Mouse (Mus musculus) right cerebral cortex, postnatal 10 days (tissue): ENCODE measurements around the gene Adam11.

Experiments used
- DNase-seq, 2 experiments: peaks; one replicate each; pipeline ENCODE4 v3.0.0; 2021; ENCODE audit warnings: low spot score in 2 of 2

The Adam11 gene

DNA sequence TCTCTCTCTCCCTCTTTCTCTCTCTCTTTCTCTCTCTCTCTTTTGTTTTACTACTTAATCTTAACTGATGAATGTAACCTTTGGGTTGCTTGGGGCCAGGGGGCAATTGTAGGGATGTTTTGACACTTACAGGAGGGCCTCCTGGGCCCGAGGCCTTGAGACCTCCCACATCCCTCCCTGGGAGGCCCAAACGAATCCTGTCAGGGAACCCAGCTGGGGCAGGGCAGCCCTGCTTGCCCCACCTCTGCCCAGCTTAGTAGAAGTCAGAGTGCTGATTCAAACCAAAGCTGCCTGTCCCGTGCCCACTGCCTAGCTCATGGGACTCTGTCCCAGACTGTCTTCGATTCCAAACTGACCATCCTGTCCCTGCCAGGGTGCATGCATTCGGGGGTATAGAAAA lies 17.4 kb downstream of the Adam11 start:
- no peak for DNase-seq

DNA sequence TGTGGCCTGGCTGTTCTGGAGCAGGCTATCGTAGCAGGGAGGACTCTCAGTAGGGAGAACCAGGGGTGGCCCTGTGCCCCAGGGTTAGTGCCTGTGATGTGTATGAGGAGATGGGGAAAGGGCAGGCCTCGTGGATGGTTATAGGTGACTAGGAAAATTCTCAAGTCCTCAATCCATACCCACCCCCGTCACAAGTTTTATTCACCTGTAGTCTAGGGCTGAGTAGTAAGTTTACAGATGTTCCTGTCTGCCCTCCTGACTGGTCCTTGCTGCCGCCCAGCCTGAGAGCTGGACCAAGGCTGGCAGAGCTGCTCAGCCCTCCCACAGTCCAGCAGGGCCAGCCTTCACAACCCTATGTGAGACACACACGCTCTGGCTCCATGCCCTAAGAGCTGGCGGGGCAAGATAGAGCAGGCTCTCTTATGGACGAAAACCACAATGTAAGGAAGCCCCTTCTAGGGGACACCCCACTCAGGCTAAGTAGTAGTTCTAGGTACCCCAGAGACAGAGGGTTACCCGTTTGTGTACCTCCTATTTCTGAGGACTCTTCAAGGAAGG lies 17.9 kb downstream of the Adam11 start:
- DNase-seq = no peak

DNA sequence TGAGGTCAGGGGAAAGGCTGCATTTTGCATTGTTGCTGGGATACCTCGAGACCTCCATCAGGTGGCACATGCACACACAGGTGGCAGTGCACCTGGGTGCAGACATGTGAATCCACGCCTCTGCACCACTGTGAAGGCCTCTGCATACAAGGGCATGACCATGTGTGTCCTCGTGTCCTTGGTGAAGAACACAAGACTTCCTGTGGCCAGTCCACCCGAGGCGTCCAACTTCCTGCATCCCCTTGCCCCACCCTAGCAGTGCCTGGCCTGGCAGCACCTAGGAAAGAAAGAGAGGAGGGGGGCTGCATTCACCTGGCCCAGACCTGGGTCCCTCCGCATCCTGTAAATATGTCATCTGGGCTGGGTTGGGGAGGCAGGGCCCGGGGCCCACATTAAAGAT lies 18.6 kb downstream of the Adam11 start:
- no peak for DNase-seq

DNA sequence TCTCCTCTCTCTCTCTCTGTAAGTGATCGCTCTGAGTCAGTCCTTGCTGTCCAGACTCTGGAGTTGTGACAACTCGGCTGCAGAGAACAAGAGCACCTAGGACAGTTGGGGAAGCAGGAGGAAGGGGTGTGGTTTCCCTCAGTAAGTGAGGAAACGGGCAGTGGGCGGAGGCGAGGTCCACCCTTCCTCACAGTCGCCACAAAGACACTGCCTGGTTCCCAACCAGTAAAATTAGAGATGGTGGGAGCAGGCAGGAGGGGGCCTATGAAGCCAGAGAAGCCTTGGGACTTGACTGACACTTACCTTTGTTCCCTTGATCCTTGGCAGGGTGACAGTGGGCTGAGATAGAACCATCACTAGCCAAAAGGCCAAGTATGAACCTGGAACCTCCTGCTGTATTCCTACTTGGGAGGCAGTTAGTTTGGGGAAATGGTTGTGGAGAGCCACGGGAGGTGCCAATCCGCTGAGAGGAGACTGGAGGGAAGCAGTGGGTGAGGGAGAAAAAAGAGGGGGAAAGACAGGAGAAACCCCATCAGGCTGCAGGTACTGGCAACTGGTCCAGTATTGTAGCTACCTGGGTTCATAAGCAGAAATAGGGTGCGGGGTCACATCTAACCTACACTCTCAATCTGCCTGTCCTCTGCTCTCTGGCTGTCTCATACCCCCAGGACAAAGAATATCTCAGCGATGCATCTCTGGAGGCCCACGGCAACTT lies 19.2 kb downstream of the Adam11 start:
- peak in 1 of 2 experiments; percentile 63 for DNase-seq

DNA sequence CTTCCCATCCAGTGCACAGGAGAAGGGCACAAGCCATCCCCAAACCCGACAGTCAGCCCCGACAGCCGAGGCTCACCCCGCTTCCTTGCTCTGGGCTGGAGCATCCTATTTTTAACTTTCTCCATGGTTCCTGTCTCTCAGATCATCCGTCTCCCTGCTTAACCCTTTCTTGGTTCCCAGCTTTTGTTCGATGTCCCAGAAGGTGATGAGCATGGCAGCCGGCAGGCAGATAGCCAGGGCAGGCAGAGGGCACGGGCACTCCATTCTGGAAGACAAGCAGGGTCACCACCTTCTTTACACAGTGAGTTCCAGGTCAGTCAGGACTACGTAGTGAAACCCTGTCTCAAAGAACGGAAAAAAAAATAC lies 19.7 kb downstream of the Adam11 start:
- no peak for DNase-seq

DNA sequence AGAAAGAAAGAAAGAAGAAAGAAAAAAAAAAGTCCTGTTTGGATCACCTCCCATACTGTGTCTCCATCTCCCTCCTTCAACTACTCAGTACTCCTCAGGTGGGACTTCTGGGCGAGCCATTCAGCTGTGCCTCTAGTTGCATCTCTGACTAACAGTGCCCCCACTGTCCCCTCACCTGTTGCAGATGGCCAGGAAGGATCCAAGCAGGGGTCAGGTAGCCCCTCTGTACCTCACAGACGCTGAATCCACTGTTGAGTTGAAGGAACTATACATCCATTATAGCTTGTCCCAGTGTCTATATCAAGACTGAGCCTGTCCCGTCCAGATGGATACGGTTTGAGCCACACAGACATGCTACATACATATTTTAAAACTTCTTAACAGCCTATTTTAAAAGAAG lies 20.3 kb downstream of the Adam11 start:
- DNase-seq = peak in 1 of 2 experiments; percentile 54

DNA sequence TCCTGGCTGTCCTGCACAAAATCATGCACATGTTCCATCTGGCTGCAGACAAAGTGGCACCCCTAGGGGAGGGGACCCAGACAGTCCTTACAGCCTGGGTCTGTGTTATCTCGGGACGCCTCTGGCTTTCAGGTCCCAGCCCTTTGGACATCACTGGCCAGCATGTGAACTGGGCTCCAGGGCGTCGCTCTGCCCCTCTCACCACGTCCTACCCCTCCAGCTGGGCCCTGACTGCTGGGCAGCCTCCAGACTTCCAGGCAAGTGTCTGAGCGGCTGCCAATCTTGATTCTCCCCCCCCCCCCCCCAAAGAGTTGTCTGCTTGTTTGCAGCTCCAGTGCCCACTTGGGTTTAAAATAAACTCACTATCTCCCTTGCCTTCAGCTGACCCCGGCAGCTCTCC lies 22.2 kb downstream of the Adam11 start:
- DNase-seq = no peak

DNA sequence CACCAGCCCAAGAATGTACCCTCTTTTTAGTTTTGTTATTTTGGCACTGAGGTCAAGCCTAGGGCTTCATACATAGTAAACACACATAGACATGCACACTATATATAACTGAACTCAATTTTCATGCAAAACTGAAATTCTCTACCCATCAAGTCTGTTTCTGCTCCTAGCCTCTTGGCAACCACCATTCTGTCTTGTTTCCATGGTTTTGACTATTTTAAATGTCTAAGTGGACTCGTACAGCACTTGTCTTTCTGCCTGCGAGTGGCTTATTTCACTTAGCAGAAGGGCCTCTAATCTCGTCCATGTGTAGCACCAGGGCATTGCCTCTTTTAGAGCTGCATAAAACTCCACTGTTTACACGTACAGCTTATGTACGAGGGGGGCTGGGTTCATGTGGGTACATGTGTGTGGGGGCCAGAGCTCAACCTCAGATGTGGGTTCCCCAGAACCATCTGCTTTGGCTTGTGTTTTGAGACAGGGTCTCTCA lies 26.5 kb downstream of the Adam11 start:
- DNase-seq = peak; percentile 39 to 62

DNA sequence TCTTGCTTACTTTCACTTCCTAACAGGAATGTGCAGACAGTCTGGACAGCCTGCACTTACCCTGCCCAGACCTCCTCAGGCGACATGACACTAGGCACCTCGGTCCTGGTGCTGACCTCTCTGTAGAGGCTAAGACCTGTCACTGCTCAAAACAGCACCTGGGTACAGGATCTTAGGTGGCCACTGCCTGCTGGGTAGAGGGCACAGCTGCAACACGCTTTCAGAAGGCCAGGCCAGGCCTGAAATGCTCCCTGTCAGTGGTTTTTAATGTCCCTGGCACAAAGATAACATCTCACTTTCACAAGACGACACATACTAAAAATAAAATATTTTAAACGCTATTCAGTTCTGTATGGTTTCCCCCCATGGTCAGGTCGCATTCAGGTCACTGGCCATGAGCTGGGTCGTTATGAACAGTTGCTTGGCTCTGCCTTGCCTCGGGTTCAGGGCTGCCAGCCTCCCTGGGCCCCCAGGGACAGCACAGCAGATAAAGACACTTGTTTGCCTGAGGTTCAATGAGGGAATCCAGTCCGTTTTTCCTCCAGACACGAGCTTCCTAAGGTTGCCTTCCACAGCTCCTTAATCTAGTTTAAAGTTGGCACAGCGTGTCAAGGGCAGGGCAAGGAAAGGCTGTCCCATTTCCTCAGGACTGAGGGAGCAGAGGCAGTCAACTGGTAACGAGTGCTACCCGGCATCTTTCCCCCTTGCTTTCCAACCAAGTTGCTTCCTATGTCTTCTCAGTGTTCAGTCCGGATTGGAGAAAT lies 30.6 kb downstream of the Adam11 start:
- DNase-seq = no peak

DNA sequence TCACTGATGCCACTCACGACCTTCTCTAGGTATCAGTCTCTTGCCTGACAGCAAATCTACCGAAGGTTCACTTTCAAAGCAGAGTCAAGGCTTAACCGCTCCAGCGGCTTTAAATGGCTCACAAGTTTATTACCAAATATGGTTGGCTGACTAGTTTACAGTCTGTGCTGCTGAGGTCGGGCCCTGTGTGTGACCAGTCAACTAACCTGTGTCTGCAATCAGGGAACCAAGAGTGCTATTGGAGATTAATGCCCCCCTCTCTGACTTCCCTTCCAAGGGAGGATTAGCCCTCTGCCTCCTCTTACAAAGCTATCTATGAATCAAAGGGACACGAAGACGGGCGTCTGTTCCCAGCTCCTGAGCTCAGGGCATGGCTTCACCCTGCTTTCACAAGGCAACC lies 32.9 kb downstream of the Adam11 start:
- DNase-seq = no peak

DNA sequence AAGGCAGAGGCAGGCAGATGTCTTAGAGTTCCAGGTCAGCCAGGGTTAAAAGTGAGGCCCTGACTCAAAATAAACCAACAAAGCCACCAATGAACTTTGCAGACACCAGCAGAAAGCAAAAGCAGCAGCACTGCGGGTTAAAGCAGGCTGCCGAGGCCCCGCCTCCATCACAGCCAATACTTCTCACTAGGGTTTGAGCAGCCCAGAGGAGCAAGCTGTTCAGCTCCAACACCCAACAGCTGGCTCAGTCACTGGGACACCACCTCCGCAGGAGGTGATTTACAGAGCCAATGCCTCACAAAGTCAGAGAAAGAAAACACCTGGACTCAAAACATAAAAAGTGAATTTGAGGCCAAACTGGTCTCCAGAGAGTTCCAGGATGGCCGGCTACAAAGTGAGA lies 42.2 kb downstream of the Adam11 start:
- DNase-seq = no peak

DNA sequence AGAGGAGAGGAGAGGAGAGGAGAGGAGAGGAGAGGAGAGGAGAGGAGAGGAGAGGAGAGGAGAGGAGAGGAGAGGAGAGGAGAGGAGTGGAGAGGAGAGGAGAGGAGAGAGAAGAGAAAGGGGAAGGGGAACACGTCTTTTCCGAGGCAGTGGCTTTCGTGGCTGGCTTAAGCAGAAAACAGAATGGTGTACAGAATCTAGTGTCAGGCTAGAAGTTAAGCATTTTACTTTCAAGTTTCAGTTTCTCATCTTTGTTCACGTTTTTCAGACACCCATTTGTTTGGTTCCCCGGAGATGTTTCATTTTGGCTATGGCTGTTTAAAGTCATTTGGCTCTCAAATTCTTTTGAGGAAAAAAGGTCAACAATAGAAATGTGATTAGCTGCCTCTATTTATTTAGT lies 47.0 kb downstream of the Adam11 start:
- DNase-seq = no peak

DNA sequence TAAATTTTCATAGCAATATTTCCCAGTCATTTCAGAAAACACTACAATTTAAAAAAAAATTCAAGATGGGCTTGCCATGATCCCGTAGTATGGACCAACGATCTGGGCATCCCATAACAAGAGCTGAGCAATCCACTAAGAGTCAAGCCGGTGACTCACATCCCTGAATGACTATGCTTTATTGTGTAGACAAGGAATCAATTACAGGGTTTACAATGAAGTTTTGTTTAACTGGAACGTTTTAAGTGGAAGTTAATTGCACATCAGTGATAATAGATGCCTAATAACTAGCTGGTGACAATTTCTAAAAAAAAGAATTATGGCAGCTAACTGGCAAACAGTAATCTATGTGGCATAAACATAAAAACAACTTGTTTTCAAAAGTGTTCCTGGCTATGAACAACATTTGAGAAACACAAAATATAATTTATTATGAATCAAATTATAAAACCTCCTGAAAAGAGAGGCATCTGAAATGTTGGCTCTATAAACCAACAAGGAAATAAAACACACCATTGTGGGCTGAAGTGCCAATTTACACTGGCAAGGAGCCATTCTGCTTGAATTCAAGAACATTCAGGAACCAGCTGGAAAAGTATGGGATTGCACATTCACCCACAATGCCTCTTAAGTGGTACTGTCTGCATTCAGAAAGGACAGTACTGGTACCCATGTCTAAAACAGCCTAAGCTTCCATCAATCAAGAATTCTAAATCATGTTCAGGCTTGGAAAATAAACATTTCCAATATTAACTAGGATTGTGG lies 49.7 kb downstream of the Adam11 start:
- DNase-seq = peak; percentile 65 to 68

DNA sequence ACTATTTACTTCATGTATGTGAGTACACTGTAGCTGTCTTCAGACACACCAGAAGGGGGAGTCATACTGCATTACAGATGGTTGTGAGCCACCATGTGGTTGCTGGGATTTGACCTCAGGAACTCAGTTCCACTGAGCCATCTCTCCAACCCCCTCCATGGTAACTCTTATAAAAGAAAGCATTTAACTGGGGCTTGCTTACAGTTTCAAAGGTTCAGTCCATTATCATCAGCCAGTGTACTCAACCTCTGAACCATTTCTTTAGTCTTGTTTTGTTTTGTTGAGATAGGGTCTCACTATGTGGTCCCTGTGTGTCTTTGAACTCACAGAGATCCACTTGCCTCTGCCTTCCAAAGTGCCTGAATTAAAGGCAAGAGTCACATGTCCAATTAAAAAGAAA lies 53.6 kb downstream of the Adam11 start:
- no peak for DNase-seq

DNA sequence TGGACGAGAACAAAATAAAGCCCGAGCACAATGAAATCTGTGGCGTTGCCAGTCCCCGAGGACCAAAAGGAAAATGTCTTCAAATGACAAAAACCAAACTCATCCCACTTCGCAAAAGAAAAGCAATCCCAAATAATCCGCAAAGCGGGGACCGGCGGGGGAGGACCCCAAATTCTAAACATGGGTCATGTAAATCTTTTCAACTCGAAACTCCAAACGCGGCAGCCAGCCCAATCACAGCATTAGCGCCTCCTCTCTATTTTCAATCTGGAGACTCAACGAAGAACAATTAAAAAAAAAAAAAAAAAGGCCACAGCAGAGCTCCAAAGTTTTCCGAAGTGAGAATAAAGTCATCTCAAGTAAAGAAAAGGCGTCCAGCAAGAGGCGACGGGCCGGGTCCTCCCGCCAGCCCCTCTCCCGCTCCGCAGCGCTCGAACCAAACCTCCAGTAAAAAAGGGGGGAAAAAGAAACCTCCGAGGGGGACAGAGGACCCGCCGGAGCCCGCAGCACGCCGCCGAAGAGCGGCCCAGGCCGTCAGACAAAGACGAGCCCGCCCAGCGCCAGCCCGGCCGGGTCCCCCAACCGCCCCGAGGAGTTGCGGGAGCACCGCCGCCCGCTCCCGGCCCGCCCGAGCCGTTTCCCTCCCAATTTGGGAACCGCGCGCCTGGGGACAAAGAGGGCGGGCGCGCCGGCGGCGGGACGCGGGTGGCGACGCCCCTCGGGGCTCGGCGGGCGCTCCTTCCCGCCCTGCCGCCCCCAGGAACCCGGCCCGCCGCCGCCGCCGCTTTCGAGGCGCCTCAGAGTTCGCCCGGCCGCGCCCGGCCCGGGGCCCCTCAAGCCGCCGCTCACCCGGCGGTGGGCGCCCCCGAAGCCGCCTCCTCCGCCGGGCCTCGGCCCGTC lies 57.1 kb downstream of the Adam11 start:
- DNase-seq = no peak

DNA sequence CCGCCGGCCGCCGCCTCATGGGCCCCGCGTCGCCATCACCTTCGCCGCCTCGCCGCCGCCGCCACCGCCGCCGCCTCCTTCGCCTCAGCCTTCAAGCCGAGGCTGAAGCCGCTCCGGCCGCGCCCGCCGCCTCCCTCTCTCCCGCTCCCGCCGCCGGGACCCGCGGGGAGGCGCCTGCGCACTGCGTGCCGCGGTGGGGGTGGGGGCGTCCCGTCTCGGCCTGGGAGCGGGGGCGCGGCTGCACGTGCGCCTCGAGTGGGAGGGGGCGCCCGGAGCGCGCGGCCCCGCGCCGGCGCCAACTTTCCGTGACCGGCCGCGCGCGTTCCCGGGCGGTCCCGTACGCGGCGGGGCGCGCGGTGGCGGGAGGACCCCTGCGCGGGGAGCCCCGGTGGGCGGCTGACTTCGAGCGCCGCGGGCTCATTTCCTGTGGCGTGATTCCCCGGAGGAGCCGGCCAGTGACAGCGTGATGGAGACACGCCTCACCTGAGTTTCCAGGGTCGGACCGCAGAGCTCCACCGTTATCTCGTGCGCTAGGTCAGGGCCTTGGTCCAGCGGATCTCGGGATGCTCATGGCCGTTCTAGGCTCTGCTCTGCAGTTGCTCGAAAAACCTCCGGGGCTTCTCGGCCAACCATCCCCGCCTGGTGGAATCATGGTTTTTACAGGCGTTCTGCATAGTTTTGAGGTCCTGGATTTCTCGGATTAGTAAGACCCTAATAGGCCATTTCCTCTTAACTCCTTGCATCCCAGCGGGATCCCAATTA lies 58.0 kb downstream of the Adam11 start, which contains the start of gene Gjc1:
Gene Gjc1 (minus strand): TSS at position 680 of the 762 bp plus-strand sequence.
- DNase-seq = peak; percentile 71 to 77

DNA sequence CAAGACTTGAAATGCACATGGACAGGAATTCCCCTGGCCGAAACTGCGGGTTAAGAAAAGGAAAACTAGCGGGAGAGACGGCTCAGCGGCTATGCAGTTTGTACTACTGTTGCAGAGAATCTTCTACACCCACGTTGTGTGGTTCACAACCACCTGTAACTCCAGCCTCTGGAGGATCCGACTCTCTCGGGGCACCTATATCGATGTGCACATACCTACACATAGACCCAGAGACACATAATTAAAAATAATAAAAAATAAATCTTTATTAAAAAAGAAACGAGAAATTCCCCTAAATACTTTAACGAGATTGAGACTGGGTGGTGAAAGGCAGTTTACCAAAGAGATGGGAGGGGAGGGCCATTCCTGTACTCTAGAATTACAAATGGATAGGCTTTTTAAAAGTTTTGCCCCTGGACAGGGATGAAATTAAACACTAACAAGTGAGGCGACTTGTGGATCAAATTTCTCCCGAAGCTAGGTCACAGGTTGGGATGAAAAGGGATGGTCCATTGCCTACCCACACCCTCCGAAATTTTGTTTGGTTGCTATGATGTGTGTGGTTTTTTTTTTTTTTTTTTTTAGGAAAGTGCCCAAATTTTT lies 58.6 kb downstream of the Adam11 start:
- no peak for DNase-seq

DNA sequence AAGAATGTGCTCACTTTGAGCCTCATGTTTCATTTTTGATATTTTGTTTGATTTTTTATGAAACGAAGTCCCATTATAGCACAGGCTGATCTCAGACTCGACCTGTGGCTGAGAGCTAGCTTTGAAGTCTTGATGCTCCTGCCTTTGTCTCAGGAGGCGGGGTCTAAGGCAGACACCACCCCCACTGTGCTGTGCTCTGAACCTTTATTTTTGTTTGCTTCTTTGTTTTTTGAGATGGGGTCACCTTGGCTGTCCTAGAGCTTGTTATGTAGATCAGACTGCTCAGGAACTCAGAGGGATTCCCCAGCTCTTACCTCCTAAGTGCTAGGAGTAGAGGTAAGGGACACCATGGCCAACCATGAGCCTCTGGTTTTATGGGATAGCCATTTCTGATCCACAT lies 59.2 kb downstream of the Adam11 start:
- DNase-seq = no peak

DNA sequence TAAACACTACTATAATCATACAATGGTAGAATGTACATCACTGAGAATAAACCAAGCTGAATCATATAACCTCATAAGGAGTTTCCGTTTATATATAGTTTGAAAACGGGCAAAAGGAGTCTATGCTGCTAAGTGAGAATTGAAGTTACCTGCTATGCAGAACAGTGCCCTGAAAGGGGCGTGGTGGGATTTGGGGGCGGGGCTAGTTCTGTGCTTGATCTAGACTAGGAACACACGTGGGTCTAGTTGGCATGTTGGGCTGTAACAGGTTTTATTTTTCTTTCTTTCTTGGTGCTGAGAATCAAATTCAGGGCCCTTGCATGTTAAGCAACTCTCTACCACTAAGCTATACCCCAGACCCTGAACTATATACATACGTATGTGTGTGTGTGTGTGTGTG lies 60.0 kb downstream of the Adam11 start:
- no peak for DNase-seq

DNA sequence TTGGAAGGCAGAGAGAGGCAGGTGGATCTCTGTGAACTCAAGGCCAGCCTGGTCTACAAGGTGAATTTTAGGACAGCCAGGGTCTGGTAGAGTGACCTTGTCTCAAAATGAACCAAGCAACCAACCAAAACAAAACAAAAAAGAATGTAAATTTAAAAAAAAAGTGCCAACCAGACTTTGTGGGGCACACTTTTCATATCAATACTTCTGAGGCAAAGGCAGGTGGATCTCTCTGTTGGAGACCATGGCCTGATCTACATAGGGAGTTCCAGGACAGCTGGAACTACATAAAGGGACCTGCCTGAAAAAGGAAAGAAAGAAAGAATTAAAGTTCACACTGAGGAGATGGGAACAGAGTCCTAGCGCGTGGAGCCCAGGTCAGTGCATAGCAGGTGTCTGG lies 65.2 kb downstream of the Adam11 start:
- no peak for DNase-seq
